Mouse (Mus musculus): ENCODE results near the gene Trim28. TPM values are rescaled to one million over a fixed set of nuclear protein-coding genes. Genes with fewer than 3 reads are reported as not detected.

The Trim28 gene
- polyA plus RNA-seq (2012; rRNA removed): 367 and 417 TPM in 2 replicates

DNA sequence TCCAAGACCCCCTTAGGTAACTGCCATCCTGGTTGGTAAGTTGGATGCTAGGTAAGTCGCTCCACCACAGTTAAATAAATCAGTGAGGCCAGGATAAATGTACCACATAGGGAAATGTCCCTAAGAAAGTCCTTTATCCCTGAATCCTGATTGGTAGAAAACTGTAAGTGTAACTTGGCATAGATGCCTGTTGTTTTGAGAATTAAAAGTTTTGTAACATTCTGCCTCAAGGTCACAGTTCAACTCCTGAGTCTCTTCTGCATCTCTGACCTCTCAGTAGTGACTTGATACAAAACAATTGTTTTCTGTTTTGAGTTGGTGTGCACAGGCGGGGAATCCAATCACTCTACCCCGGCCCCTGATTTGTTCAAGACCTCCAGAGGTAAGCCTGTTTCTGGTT lies at the start of gene Trim28:
TSS of gene Trim28 (plus strand) at position 264 of the 400 bp plus-strand sequence.

DNA sequence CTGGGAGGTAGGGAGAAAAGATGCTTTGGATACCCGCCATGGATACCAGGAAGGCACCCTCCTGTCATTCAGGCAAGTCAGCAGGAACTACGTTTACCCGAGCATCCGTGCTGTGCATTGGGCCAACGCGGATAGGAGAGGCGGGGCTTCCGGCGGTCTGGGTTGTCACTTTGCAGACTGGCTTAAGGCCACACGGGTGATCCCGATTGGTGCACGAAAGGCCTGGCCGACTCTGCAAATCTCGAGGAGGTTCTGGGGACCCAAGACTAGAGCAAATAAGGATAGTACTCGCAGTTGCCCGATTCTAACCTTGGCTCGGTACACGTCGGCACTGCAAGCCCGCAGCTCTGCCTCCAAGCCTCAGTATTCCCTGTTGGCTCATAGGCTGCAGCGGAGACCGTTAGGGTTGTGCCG lies 33.2 kb upstream of the Trim28 start, which contains the start of gene Zfp324:
TSS of gene Zfp324 (plus strand) at position 161 of the 414 bp plus-strand sequence.

DNA sequence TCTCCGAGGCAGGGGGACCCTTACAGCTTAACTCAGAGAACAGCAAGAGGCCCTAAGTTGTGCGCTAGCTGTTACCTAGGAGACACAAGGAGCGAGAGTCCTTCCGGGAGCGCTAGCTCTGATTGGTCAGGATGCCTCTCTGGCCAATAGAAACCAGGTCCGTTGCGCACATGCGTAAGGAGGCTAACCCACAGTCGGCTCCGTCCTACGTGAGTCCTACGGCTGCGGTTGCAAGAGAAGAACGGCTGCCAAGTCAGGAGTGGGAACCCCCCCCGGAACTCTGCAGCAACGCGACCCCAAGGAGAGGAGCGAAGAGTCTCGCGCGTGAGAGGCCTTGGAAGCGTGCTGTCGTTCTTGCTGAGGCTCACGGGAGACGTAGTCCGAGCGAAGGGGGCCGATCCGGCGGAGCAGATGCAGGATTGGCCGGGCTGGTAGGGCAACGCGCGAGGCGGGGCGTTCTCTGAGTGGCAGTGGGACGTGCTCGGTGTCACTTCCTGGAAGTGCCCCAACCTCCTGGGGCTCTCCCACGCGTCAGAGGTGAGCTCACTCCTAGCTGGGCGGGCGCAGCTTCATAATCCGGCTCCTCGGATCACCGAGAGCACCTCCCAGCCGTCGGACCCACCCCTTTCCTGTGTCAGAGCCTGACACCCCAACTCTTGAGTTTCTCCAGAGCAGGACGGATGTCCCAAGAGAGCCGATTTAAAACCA lies 21.1 kb upstream of the Trim28 start, which contains the start of gene Zfp446:
TSS of gene Zfp446 (plus strand) at position 167 of the 708 bp plus-strand sequence.

DNA sequence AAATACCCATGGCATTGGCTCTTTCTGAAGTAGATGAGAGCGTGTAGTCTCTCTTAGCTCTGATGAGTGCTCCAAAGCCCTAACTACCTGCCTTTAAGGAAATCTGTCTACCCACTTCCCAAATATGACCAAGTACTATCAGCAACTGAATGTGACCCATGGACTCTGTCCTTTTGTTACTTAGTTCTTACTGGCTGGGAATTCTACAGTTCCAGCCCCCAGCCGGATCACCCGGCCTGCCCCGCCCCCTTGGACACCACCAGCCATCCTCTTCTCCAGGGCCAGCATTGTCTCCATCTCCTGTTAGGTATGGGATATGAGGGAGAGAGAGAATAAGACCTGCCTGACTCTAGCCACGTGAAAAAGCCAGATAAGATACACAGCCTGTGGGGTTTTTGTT lies 861 bp upstream of the Trim28 start, which contains the start of gene Slc27a5:
TSS of gene Slc27a5 (minus strand) at position 140 of the 400 bp plus-strand sequence.

DNA sequence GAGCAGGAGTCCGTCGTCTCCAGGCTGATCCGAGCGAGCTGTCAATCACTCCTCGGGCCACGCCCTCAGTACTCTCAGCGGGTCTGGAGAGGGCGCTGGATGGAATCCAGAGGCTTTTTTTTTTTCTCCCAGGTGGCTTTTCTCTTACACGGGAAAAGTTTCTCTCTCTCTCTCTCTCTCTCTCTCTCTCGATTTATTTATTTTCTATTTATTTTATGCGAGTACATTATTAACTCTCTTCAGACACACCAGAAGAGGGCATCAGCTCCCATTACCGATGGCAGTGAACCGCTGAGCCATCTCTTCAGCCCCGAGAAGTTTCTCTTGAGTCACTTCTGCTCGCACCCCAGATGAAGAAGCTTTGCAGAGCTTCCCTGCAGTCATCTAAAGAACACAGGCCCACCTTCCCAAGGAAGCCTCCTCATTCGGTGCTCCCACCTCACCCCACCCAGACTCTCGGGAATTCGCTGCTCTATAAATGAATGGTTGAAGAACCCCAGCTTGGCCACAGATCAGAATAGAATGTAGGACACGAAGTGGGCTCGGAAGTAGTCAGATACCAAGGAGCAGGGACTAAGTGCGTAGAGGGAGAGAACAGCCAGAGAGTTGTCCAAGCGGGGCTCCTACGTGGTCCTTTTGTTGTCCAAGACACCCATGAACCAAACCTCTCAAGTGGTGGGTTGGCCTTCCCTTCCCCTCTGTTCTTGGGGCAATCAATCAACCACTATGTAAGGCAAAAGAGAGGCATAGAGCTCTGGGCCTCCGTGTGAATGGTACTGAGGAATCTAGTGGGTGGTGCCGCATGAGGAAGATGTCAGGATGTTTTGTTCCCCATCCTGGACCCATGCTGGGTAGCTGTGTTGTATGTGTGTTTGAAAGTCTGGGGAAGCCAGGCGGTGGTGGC lies 11.3 kb downstream of the Trim28 start, which contains the start of gene Zbtb45:
TSS of gene Zbtb45 (minus strand) at position 30 of the 904 bp plus-strand sequence.

DNA sequence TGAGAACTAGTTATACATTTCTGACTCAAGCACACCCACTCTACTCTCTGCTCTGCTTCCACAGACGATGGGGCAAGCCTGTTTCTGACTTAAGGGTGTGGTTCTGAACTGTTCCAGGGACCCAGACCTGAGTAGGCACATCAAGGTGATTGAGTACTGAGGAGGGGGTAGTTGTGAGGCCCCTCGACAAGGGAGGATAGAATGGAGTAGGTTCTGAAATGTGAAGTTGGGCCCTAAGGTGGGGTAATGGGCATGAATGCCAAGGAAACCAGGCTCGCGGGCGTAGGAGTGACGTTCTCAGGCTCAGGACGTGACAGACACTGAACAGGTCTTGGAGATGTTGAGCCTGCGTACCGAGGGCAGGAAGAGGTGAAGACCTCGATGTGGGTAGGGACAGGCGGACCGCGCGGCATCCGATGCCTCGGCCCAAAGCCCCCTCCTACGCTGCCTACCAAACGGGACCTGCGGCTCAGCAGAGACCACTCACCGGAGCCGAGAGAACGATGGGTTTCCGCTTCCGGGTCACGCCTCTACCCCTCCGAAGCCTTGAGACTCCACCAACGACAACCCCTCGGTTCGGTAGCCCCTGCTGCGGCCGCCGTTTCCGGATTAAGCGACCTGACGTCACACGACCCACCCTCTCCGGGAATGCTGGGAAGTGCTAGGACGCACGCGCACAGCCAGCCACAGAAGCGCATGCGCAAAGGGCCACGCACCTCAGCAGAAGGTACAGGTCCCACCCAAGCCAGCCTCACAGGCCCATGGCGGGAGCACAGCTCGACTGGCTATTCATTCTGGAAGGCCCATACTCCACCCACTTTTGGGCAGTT lies 35.4 kb downstream of the Trim28 start, which contains the start of gene Chmp2a:
TSS of gene Chmp2a (minus strand) at position 660 of the 830 bp plus-strand sequence.

DNA sequence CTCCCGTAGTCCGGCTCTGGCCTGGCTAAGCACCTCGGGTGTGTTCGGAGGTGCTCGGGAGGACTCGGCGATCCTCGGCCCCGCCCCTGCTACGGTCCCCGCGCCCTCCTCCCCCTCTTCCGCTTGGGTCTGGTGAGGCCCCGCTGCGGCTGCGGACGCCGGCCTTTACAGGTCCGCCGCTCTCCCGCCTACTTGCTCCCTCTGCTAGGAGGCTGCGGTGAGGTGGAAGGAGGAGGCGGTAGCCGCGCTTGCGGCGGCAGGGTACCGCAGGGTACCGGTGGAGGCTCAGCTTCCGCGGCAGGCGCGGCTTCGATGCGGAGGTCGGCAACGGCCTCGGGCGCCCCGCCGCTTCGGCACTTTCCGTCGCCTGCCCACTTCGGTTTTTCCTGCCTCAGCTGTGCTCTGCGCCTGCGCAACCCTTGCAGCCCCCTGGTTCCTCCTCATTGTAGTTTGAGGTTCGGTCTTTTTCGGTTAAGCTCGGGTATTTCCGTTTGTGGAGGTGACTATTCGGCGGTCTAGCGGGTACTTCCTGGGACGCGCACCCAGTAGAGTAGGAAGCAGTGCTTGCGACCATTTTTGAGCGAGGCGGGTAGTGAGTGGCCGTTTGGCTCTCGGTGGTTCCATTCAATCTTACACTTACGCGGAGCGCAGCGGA lies 39.1 kb downstream of the Trim28 start, which contains the start of gene Ube2m:
TSS of gene Ube2m (minus strand) at position 375 of the 655 bp plus-strand sequence.

DNA sequence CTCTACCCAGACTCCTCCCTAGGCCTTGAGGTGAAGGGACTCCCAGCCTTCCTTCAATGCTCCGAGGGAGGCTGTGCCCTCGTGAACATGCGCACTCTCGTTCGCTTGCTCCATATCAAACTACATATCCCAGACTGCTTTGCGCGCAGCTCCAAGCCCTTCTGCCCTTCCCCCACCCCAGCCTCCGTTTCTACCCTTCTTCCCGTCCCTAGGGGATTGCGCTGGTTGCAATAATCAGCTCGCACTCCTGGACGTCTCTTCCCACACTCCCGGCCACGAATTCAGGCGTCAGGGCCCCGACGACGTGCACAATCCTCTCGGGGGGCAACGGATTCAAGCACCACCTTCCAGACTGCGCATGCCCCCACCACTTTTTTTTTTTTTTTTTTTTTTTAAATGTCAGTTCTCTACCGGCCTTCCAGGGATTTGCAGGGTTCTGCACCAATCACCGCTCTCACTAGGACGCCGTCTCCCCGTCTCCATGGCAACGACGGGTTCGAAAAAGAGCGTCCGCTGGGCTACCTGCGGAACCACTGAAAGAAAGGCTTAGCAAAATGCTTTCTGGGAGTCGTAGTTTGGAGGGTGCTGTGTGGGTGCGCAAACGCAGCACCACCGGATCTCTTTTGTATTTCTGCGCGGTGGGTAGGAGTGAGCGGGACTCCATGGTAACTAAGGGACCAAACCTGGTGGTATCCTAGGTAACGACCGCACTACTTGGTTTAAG lies 55.5 kb downstream of the Trim28 start, which contains the start of gene Mzf1:
TSS of gene Mzf1 (minus strand) at position 478 of the 724 bp plus-strand sequence.

Other genes starting within 250 kb of the Trim28 start
- 39.2 and 40.2 TPM in 2 replicates for gene Zscan18, start 195.5 kb upstream of the Trim28 start, polyA plus RNA-seq (2012; rRNA removed)
- 20.6 and 21.3 TPM in 2 replicates for gene Zfp329, start 180.3 kb upstream of the Trim28 start, polyA plus RNA-seq (2012; rRNA removed)
- 12.7 and 13.3 TPM in 2 replicates for gene Zfp110, start 164.4 kb upstream of the Trim28 start, polyA plus RNA-seq (2012; rRNA removed)
- gene Zfp128, start 117.9 kb upstream of the Trim28 start, polyA plus RNA-seq (2012; rRNA removed): 9.5 and 9.9 TPM in 2 replicates
- 12.9 and 14.9 TPM in 2 replicates for gene Zscan22, start 101.3 kb upstream of the Trim28 start, polyA plus RNA-seq (2012; rRNA removed)
- gene Rps5, start 76.8 kb upstream of the Trim28 start, polyA plus RNA-seq (2012; rRNA removed): 2,008 and 2,137 TPM in 2 replicates
- gene Rnf225, start 71.7 kb upstream of the Trim28 start, polyA plus RNA-seq (2012; rRNA removed): 1.9 and 2.0 TPM in 2 replicates
- gene Zfp324, start 33.3 kb upstream of the Trim28 start, polyA plus RNA-seq (2012; rRNA removed): 11.9 and 12.0 TPM in 2 replicates
- gene Zfp446, start 21.3 kb upstream of the Trim28 start, polyA plus RNA-seq (2012; rRNA removed): 11.2 and 11.3 TPM in 2 replicates
- 1.1 and 1.2 TPM in 2 replicates for gene Slc27a5, start 922 bp upstream of the Trim28 start, polyA plus RNA-seq (2012; rRNA removed)
- 30.5 and 39.6 TPM in 2 replicates for gene Zbtb45, start 10.9 kb downstream of the Trim28 start, polyA plus RNA-seq (2012; rRNA removed)
- 212 and 230 TPM in 2 replicates for gene Chmp2a, start 35.7 kb downstream of the Trim28 start, polyA plus RNA-seq (2012; rRNA removed)
- 326 and 330 TPM in 2 replicates for gene Ube2m, start 39.2 kb downstream of the Trim28 start, polyA plus RNA-seq (2012; rRNA removed)
- 12.1 and 14.2 TPM in 2 replicates for gene Mzf1, start 55.6 kb downstream of the Trim28 start, polyA plus RNA-seq (2012; rRNA removed)
- gene Vmn1r85, start 96.1 kb downstream of the Trim28 start, polyA plus RNA-seq (2012; rRNA removed): 0.18 and 0.20 TPM in 2 replicates
- 0.01 TPM in 2 replicates for gene Vmn1r86, start 120.8 kb downstream of the Trim28 start, polyA plus RNA-seq (2012; rRNA removed)
- gene Vmn1r87, start 141.0 kb downstream of the Trim28 start, polyA plus RNA-seq (2012; rRNA removed): not detected in 2 replicates
- 0.01 TPM in 1 of 2 replicates, not detected in the other for gene Vmn1r88, start 160.5 kb downstream of the Trim28 start, polyA plus RNA-seq (2012; rRNA removed)
- gene Vmn1r89, start 213.9 kb downstream of the Trim28 start, polyA plus RNA-seq (2012; rRNA removed): not detected in 2 replicates